Mouse (Mus musculus): ENCODE data around the gene Evx1.

- TF ChIP-seq CTCF (conservative IDR thresholded peaks at IDR 0.05 in 1 of 2, IDR thresholded peaks at IDR 0.05 in 1 of 2; ENCODE audit: low read depth in 2 of 2, low read length in 2 of 2), result no peak
- TF ChIP-seq RCOR1 (conservative IDR thresholded peaks at IDR 0.05; ENCODE audit: low read depth, low read length), result no peak
These were observed 4.3 kb downstream of the Evx1 start for GRCm38 (mm10) chr6:52317461-52318180.
